Mouse (Mus musculus) cerebellum, adult 2 months (tissue): ENCODE data around the gene Blm.

Experiments
- CTCF ChIP-seq: fragments of 200-500 bp; IDR thresholded peaks from 2 replicates; pipeline ENCODE4 v1.5.1; 2011; ENCODE audit warnings: low read depth, mild to moderate bottlenecking, control low read depth, low read length, moderate library complexity, borderline replicate concordance; ENCODE audit not compliant: insufficient read depth
- POLR2A ChIP-seq: fragments of 200-500 bp; IDR thresholded peaks from 2 replicates; pipeline ENCODE4 v1.6.1; 2011; ENCODE audit warnings: low read length, control low read depth, borderline replicate concordance; ENCODE audit not compliant: insufficient read depth

GRCm38 (mm10) chr7:80416969-80417368, 118.0 kb downstream of the Blm start:
- TF ChIP-seq CTCF = no peak
- no peak for TF ChIP-seq POLR2A
